Mouse (Mus musculus) limb, embryonic 12.5 days (tissue): ENCODE results near the gene Arf3. TPM values are rescaled to one million over a fixed set of nuclear protein-coding genes. Genes with fewer than 3 reads are reported as not detected.

Source experiments
- ATAC-seq: fragments of 200-750 bp; cut with Nextera tagmentation; 2 replicates; pipeline ENCODE4 v1.8.0; 2017; ENCODE audit warnings: low read depth, moderate TSS enrichment; ENCODE audit not compliant: insufficient number of reproducible peaks, insufficient read depth, low FRiP score, low TSS enrichment
- H3K27ac ChIP-seq: fragments of 300-500 bp; sonication (generic); 2 replicates; pipeline ENCODE4 v1.5.1; 2016; ENCODE audit warnings: mild to moderate bottlenecking, moderate library complexity
- H3K27me3 ChIP-seq: fragments of 300-500 bp; sonication (generic); 2 replicates; pipeline ENCODE4 v1.6.1; 2016; ENCODE audit warnings: mild to moderate bottlenecking, moderate library complexity
- H3K36me3 ChIP-seq: fragments of 300-500 bp; sonication (generic); 2 replicates; pipeline ENCODE4 v1.6.1; 2016; ENCODE audit warnings: mild to moderate bottlenecking, moderate library complexity
- H3K4me1 ChIP-seq: fragments of 300-500 bp; sonication (generic); replicated peaks from 2 replicates; pipeline ENCODE4 v1.6.1; 2016
- H3K4me2 ChIP-seq: fragments of 300-500 bp; sonication (generic); 2 replicates; pipeline ENCODE4 v1.6.1; 2016; ENCODE audit warnings: mild to moderate bottlenecking, moderate library complexity
- H3K4me3 ChIP-seq: fragments of 300-500 bp; sonication (generic); replicated peaks from 2 replicates; pipeline ENCODE4 v1.5.1; 2016; ENCODE audit warnings: mild to moderate bottlenecking
- H3K9ac ChIP-seq: fragments of 300-500 bp; sonication (generic); replicated peaks from 2 replicates; pipeline ENCODE4 v1.6.1; 2016; ENCODE audit warnings: mild to moderate bottlenecking, moderate library complexity
- H3K9me3 ChIP-seq: fragments of 300-500 bp; sonication (generic); 2 replicates; pipeline ENCODE4 v1.6.1; 2016; ENCODE audit warnings: mild to moderate bottlenecking, moderate library complexity
- WGBS: fragments of 180-500 bp; shearing (Covaris S2); methylation state at CpG from one replicate; pipeline ENCODE4 v1.1.7; 2016; 5-methylcytosine and 5-hydroxymethylcytosine counted together
- polyA plus RNA-seq: library from polyadenylated mRNA; unstranded; fragments of >200 nt; fragmentation: Nextera tagmentation; extraction: Ambion mirVana; gene quantifications from 2 replicates; pipeline ENCODE4 v1.2.1, GENCODE M21; 2016

The Arf3 gene
- polyA plus RNA-seq, 1 experiment from 2014 or later: 46.5 TPM

GRCm38 (mm10) chr15:98789661-98790535 lies 26.9 kb upstream of the Arf3 start, which contains the start of gene Wnt1:
Wnt1 (plus strand) TSS chr15:98789857.
- Histone ChIP-seq H3K4me3 (peak within 1 kb of the TSS; percentile 25), H3K36me3 (no peaks in the 10 kb centered on the region), H3K4me1 (peaks cover 30% of the 10 kb centered on the region), H3K4me2 (peak within 1 kb of the TSS; percentile 23), H3K27me3 (peaks cover 94% of the 10 kb centered on the region), H3K27ac (no peak within 1 kb of the TSS), H3K9me3 (no peaks in the 10 kb centered on the region), H3K9ac (no peak within 1 kb of the TSS; the same call in 1 of the 2 replicates)
- 3% methylated on average over 51 of the region's 51 CpGs for WGBS
- no peak for ATAC-seq

- Histone ChIP-seq H3K27me3 (peaks cover 88% of the 10 kb centered on the region), H3K36me3 (no peaks in the 10 kb centered on the region), H3K4me1 (peaks cover 30% of the 10 kb centered on the region), H3K9ac (no peak overlapping the region; the same call in 1 of the 2 replicates), H3K4me2 (peak overlapping the region; percentile 23; the same call in 1 of the 2 replicates), H3K27ac (no peak overlapping the region), H3K4me3 (peak overlapping the region; percentile 25), H3K9me3 (no peaks in the 10 kb centered on the region)
- ATAC-seq: no peak
- WGBS: 14% methylated on average over 24 of the region's 24 CpGs
Observed at GRCm38 (mm10) chr15:98788972-98789660, 26.1 kb upstream of the Arf3 start.

GRCm38 (mm10) chr15:98787930-98788329 lies 24.9 kb upstream of the Arf3 start:
- H3K9me3 ChIP-seq: no peaks in the 10 kb centered on the region
- ATAC-seq: no peak
- no peaks in the 10 kb centered on the region for H3K36me3 ChIP-seq
- H3K9ac ChIP-seq: no peak overlapping the region
- peaks cover 25% of the 10 kb centered on the region for H3K4me1 ChIP-seq
- H3K27me3 ChIP-seq: peaks cover 84% of the 10 kb centered on the region
- 34% methylated on average over 4 of the region's 4 CpGs for WGBS
- no peak overlapping the region for H3K4me3 ChIP-seq
- H3K4me2 ChIP-seq: no peak overlapping the region
- H3K27ac ChIP-seq: no peak overlapping the region

- Histone ChIP-seq H3K27me3 (peaks cover 84% of the 10 kb centered on the region), H3K4me1 (peaks cover 10% of the 10 kb centered on the region; the same call in 1 of the 2 replicates), H3K9ac (no peak overlapping the region), H3K36me3 (no peaks in the 10 kb centered on the region), H3K4me3 (no peak overlapping the region), H3K27ac (no peak overlapping the region), H3K4me2 (no peak overlapping the region), H3K9me3 (no peaks in the 10 kb centered on the region)
- ATAC-seq: no peak
- 36% methylated on average over 7 of the region's 7 CpGs for WGBS
Observed at GRCm38 (mm10) chr15:98785744-98786143, 22.7 kb upstream of the Arf3 start.

GRCm38 (mm10) chr15:98781166-98781565 lies 18.2 kb upstream of the Arf3 start:
- peaks cover 21% of the 10 kb centered on the region for H3K4me1 ChIP-seq
- no peak overlapping the region for H3K9ac ChIP-seq
- no peaks in the 10 kb centered on the region for H3K9me3 ChIP-seq
- no peak overlapping the region for H3K27ac ChIP-seq
- 27% methylated on average over 6 of the region's 6 CpGs for WGBS
- no peak overlapping the region for H3K4me3 ChIP-seq
- H3K27me3 ChIP-seq: peaks cover 86% of the 10 kb centered on the region
- H3K4me2 ChIP-seq: no peak overlapping the region
- ATAC-seq: no peak
- H3K36me3 ChIP-seq: no peaks in the 10 kb centered on the region

GRCm38 (mm10) chr15:98780573-98780972 lies 17.6 kb upstream of the Arf3 start:
- Histone ChIP-seq H3K4me3 (no peak overlapping the region), H3K27me3 (peaks cover 88% of the 10 kb centered on the region), H3K9me3 (no peaks in the 10 kb centered on the region), H3K4me2 (no peak overlapping the region), H3K36me3 (no peaks in the 10 kb centered on the region), H3K9ac (0 out of 2 replicates have a peak overlapping the region, but pooled peaks have one; percentile 23), H3K27ac (no peak overlapping the region), H3K4me1 (peaks cover 27% of the 10 kb centered on the region)
- whole genome bisulfite sequencing: 2% methylated on average over 13 of the region's 13 CpGs
- no peak for ATAC-seq

GRCm38 (mm10) chr15:98780075-98780474 lies 17.1 kb upstream of the Arf3 start:
- Histone ChIP-seq H3K27ac (no peak overlapping the region), H3K9ac (0 out of 2 replicates have a peak overlapping the region, but pooled peaks have one; percentile 23), H3K9me3 (no peaks in the 10 kb centered on the region), H3K4me3 (no peak overlapping the region), H3K4me1 (peaks cover 28% of the 10 kb centered on the region), H3K36me3 (no peaks in the 10 kb centered on the region), H3K4me2 (no peak overlapping the region), H3K27me3 (peaks cover 88% of the 10 kb centered on the region)
- WGBS: 2% methylated on average over 8 of the region's 8 CpGs
- no peak for ATAC-seq

- 0 out of 2 replicates have a peak overlapping the region, but pooled peaks have one; percentile 3 for H3K4me3 ChIP-seq
- H3K27me3 ChIP-seq: peaks cover 96% of the 10 kb centered on the region
- no peak for ATAC-seq
- H3K4me1 ChIP-seq: peaks cover 28% of the 10 kb centered on the region
- WGBS: 2% methylated on average over 10 of the region's 11 CpGs
- H3K9ac ChIP-seq: no peak overlapping the region
- H3K27ac ChIP-seq: no peak overlapping the region
- H3K36me3 ChIP-seq: no peaks in the 10 kb centered on the region
- no peaks in the 10 kb centered on the region for H3K9me3 ChIP-seq
- H3K4me2 ChIP-seq: peak overlapping the region; percentile 23; the same call in 1 of the 2 replicates
Observed at GRCm38 (mm10) chr15:98778806-98779205, 15.8 kb upstream of the Arf3 start.

GRCm38 (mm10) chr15:98778191-98778770 lies 15.3 kb upstream of the Arf3 start:
- no peak overlapping the region for H3K27ac ChIP-seq
- H3K9ac ChIP-seq: no peak overlapping the region
- no peak for ATAC-seq
- peak overlapping the region; percentile 31 for H3K4me3 ChIP-seq
- no peaks in the 10 kb centered on the region for H3K9me3 ChIP-seq
- H3K36me3 ChIP-seq: no peaks in the 10 kb centered on the region
- under 1% methylated on average over 25 of the region's 25 CpGs for WGBS
- peaks cover 100% of the 10 kb centered on the region for H3K27me3 ChIP-seq
- peak overlapping the region; percentile 50 for H3K4me2 ChIP-seq
- H3K4me1 ChIP-seq: peaks cover 28% of the 10 kb centered on the region

- H3K27me3 ChIP-seq: peaks cover 100% of the 10 kb centered on the region
- no peak within 1 kb of the TSS for H3K27ac ChIP-seq
- peaks cover 32% of the 10 kb centered on the region for H3K4me1 ChIP-seq
- H3K9me3 ChIP-seq: peaks cover 4% of the 10 kb centered on the region; the same call in 1 of the 2 replicates
- under 1% methylated on average over 25 of the region's 33 CpGs for WGBS
- peak within 1 kb of the TSS; percentile 31 for H3K4me3 ChIP-seq
- H3K9ac ChIP-seq: no peak within 1 kb of the TSS
- no peak for ATAC-seq
- peak within 1 kb of the TSS; percentile 50 for H3K4me2 ChIP-seq
- no peaks in the 10 kb centered on the region for H3K36me3 ChIP-seq
Observed at GRCm38 (mm10) chr15:98777762-98778161, 14.7 kb upstream of the Arf3 start, which contains the start of gene Wnt10b. Wnt10b (minus strand) TSS chr15:98778150.
